In the genomic region with DNA sequence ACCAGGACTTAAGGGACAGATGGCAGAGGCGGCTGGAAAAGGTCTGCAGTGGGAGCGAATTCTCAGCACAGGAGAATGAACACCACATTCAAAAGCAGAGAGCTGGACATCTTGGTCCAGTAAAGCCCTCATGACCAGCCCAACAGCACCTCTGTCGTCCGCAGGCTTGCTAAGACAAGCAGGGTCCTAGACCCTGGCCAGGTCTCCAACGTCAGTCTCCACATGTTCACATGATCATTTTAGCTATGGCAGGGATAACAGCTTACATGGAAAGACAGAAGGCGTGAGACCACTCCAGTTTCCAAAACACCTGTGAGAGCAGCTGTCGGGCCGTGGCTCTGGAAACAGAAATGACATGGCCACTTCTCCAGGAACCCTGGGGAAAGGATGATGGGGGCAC, we compare ENCODE assay signal across 31 mouse cellular contexts.
"Had no signal": no experiment of that assay in that cellular context is flagged by ENCODE, and none has a peak within 500 bp of the region (broad histone marks: within the 10 kb centered on the region; RNA-seq: fewer than 3 reads in every experiment).

No protein-coding gene starts in this region.

- H3K27me3 ChIP-seq: heart, embryonic 13.5 days; heart, embryonic 15.5 days; hindbrain, embryonic 12.5 days; hindbrain, embryonic 13.5 days; hindbrain, embryonic 15.5 days; intestine, embryonic 15.5 days; kidney, embryonic 15.5 days had no signal

- H3K4me2 ChIP-seq: heart, embryonic 13.5 days; heart, embryonic 15.5 days; hindbrain, embryonic 12.5 days; hindbrain, embryonic 13.5 days; hindbrain, embryonic 14.5 days; hindbrain, embryonic 15.5 days; intestine, embryonic 15.5 days; kidney, embryonic 15.5 days had no signal

- H3K9ac ChIP-seq: heart, embryonic 13.5 days; heart, embryonic 15.5 days; hindbrain, embryonic 12.5 days; hindbrain, embryonic 13.5 days; hindbrain, embryonic 14.5 days; hindbrain, embryonic 15.5 days; intestine, embryonic 15.5 days; kidney, embryonic 15.5 days had no signal

- DNase-seq: heart, postnatal 10 days; heart, postnatal 14 days; heart, postnatal 36 days; heart, postnatal 4 days; kidney, adult 11 months; kidney, adult 18-20 months; kidney, adult 8-10 months; kidney, adult 9 months; kidney, postnatal 10 days; kidney, postnatal 14 days; kidney, postnatal 25 days; kidney, postnatal 36 days; kidney, postnatal 4 days; layer of hippocampus, postnatal 36 days had no signal

- H3K27ac ChIP-seq: heart, embryonic 13.5 days; heart, embryonic 15.5 days; hindbrain, embryonic 10.5 days; hindbrain, embryonic 12.5 days; hindbrain, embryonic 13.5 days; hindbrain, embryonic 14.5 days; hindbrain, embryonic 15.5 days; hindbrain, postnatal 0 days; intestine, embryonic 15.5 days; kidney, embryonic 15.5 days; kidney, postnatal 0 days; layer of hippocampus, adult 2 months; left cerebral cortex, adult 2 months had no signal

- ATAC-seq: hindbrain, embryonic 16.5 days; hindbrain, postnatal 0 days; inflammation-experienced regulatory T-cells, adult 6 months; intestine, embryonic 15.5 days; intestine, embryonic 16.5 days; intestine, postnatal 0 days had no signal

- H3K9me3 ChIP-seq: heart, embryonic 13.5 days; heart, embryonic 15.5 days; hindbrain, embryonic 10.5 days; hindbrain, embryonic 12.5 days; hindbrain, embryonic 13.5 days; hindbrain, embryonic 15.5 days; intestine, embryonic 15.5 days; kidney, embryonic 15.5 days had no signal

- H3K36me3 ChIP-seq: heart, embryonic 15.5 days; hindbrain, embryonic 15.5 days; intestine, embryonic 15.5 days had no signal

- H3K4me3 ChIP-seq: heart, embryonic 13.5 days; heart, embryonic 15.5 days; hindbrain, embryonic 10.5 days; hindbrain, embryonic 12.5 days; hindbrain, embryonic 13.5 days; hindbrain, embryonic 15.5 days; intestine, embryonic 15.5 days; kidney, embryonic 15.5 days; layer of hippocampus, adult 2 months; left cerebral cortex, adult 2 months had no signal
